Mouse (Mus musculus): ENCODE results near the gene Nbl1.

GRCm38 (mm10) chr4:139141785-139142184 lies 49.0 kb upstream of the Nbl1 start:
- TF ChIP-seq CTCF (IDR thresholded peaks at IDR 0.05) (0 out of 2 replicates have a peak, but pooled peaks have one; percentile 5), POLR2A (IDR thresholded peaks at IDR 0.05; ENCODE audit: insufficient read depth, low read depth, low read length) (no peak), EP300 (IDR thresholded peaks at IDR 0.05; ENCODE audit: insufficient read depth, low read depth, low read length) (no peak)
